Mouse (Mus musculus): ENCODE data around the gene Fto. TPM values are rescaled to one million over a fixed set of nuclear protein-coding genes. Genes with fewer than 3 reads are reported as not detected.

Fto gene
- polyA plus RNA-seq, 1 experiment from 2014 or later: 89.0 TPM

GRCm38 (mm10) chr8:91454926-91455325 is 141.6 kb downstream of the Fto start:
- Histone ChIP-seq H3K4me2 (replicated peaks; ENCODE audit: low read depth, low read length) (no peak overlapping the region), H3K9ac (replicated peaks; ENCODE audit: low read length) (no peak overlapping the region), H3K4me3 (ENCODE audit: low read length) (no peak overlapping the region), H3K27me3 (ENCODE audit: insufficient read depth, low read length) (no peaks in the 10 kb centered on the region), H3K27ac (ENCODE audit: low read length) (no peak overlapping the region), H3K9me3 (ENCODE audit: low read length) (no peaks in the 10 kb centered on the region), H3K4me1 (ENCODE audit: insufficient read depth, low read length) (no peaks in the 10 kb centered on the region), H3K36me3 (ENCODE audit: insufficient read depth, low read length) (no peaks in the 10 kb centered on the region)
- ATAC-seq (ENCODE audit: low FRiP score, low TSS enrichment): no peak
- WGBS: 96% methylated on average over 2 of the region's 2 CpGs

DNA sequence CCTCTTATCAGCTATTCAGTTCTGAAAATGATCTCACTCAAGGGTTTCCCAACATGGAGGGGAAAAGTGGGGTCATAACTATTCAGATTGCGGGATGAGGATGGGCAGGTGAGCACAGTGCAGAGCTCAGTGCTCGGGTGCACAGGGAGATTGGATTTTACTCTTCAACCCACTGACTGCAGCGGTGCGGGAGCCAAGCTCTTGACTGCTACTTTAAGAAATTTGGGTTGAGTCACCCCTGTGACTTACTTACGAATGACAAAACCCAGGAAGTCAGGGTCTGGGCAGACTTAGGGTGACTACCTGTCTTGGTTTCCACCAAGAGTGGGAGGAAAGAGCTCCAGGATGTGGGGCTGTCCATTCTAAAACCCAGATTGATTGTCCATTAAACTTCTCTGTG is 142.3 kb downstream of the Fto start:
- WGBS: 92% methylated on average over 5 of the region's 5 CpGs
- Histone ChIP-seq H3K27me3 (ENCODE audit: insufficient read depth, low read length) (no peaks in the 10 kb centered on the region), H3K4me1 (ENCODE audit: insufficient read depth, low read length) (no peaks in the 10 kb centered on the region), H3K36me3 (ENCODE audit: insufficient read depth, low read length) (no peaks in the 10 kb centered on the region), H3K9me3 (ENCODE audit: low read length) (no peaks in the 10 kb centered on the region), H3K27ac (ENCODE audit: low read length) (no peak overlapping the region), H3K4me2 (replicated peaks; ENCODE audit: low read depth, low read length) (no peak overlapping the region), H3K4me3 (ENCODE audit: low read length) (no peak overlapping the region), H3K9ac (replicated peaks; ENCODE audit: low read length) (no peak overlapping the region)
- no peak for ATAC-seq (ENCODE audit: low FRiP score, low TSS enrichment)

- no peak overlapping the region for H3K4me3 ChIP-seq (ENCODE audit: low read length)
- no peak overlapping the region for H3K9ac ChIP-seq (replicated peaks; ENCODE audit: low read length)
- no peaks in the 10 kb centered on the region for H3K27me3 ChIP-seq (ENCODE audit: insufficient read depth, low read length)
- no peaks in the 10 kb centered on the region for H3K9me3 ChIP-seq (ENCODE audit: low read length)
- 84% methylated on average over 1 of the region's 1 CpGs for WGBS
- no peak overlapping the region for H3K4me2 ChIP-seq (replicated peaks; ENCODE audit: low read depth, low read length)
- no peak for ATAC-seq (ENCODE audit: low FRiP score, low TSS enrichment)
- no peaks in the 10 kb centered on the region for H3K36me3 ChIP-seq (ENCODE audit: insufficient read depth, low read length)
- no peak overlapping the region for H3K27ac ChIP-seq (ENCODE audit: low read length)
- H3K4me1 ChIP-seq (ENCODE audit: insufficient read depth, low read length): no peaks in the 10 kb centered on the region
These were observed 144.7 kb downstream of the Fto start for GRCm38 (mm10) chr8:91458016-91458415.

- no peaks in the 10 kb centered on the region for H3K36me3 ChIP-seq (ENCODE audit: insufficient read depth, low read length)
These were observed 147.6 kb downstream of the Fto start for GRCm38 (mm10) chr8:91460965-91461364.

DNA sequence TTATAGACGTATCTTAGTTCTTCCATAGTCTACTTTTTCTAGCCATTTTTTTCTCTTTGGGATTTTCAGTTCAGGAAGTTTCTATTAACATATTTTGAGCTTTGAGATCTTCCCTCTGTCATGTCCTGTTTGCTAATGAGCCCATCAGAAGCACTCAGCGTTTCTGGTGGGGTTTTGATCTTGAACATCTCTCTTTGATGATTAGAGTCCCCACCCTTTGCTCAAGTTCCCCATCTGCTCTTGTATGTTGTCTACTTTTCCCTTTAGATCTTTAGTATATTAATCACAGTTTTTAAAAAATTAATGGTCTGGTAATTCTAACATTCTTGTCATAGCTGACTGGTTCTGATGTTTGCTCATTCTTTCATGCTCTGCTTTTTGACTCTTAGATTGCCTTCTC is 150.4 kb downstream of the Fto start:
- WGBS: 73% methylated on average over 2 of the region's 2 CpGs
- H3K4me2 ChIP-seq (replicated peaks; ENCODE audit: low read depth, low read length): no peak overlapping the region
- H3K36me3 ChIP-seq (ENCODE audit: insufficient read depth, low read length): no peaks in the 10 kb centered on the region
- no peaks in the 10 kb centered on the region for H3K9me3 ChIP-seq (ENCODE audit: low read length)
- no peaks in the 10 kb centered on the region for H3K4me1 ChIP-seq (ENCODE audit: insufficient read depth, low read length)
- H3K27me3 ChIP-seq (ENCODE audit: insufficient read depth, low read length): no peaks in the 10 kb centered on the region
- H3K4me3 ChIP-seq (ENCODE audit: low read length): no peak overlapping the region
- H3K27ac ChIP-seq (ENCODE audit: low read length): no peak overlapping the region
- ATAC-seq (ENCODE audit: low FRiP score, low TSS enrichment): no peak
- no peak overlapping the region for H3K9ac ChIP-seq (replicated peaks; ENCODE audit: low read length)

More at GRCm38 (mm10) chr8:91460965-91461364, 147.6 kb downstream of the Fto start:
- no peak overlapping the region for H3K4me3 ChIP-seq (ENCODE audit: low read length)
- no peaks in the 10 kb centered on the region for H3K4me1 ChIP-seq (ENCODE audit: insufficient read depth, low read length)
- H3K27ac ChIP-seq (ENCODE audit: low read length): no peak overlapping the region
- H3K27me3 ChIP-seq (ENCODE audit: insufficient read depth, low read length): no peaks in the 10 kb centered on the region
- H3K9me3 ChIP-seq (ENCODE audit: low read length): no peaks in the 10 kb centered on the region
- no peak overlapping the region for H3K9ac ChIP-seq (replicated peaks; ENCODE audit: low read length)
- H3K4me2 ChIP-seq (replicated peaks; ENCODE audit: low read depth, low read length): no peak overlapping the region
- 88% methylated on average over 6 of the region's 6 CpGs for WGBS
- ATAC-seq (ENCODE audit: low FRiP score, low TSS enrichment): no peak

DNA sequence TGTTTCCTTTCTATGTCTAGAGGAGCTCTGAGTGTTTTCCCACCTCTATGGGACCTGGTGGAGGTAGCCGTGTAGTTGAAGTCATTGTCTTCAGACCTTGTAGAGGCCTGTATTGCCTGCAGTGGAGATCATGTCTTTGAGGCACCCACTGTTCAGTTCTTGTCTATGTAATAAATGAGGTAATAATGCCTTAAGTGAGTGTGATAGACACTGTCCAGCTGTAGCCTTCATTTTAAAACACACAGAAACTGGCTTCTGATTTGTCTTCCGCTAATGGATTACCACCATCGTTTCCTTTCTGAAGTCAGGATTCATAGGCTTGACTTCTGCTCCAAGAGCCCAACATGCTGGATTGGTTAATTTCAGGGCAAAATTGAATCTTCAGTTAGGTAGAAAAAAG is 154.1 kb downstream of the Fto start:
- no peak overlapping the region for H3K9ac ChIP-seq (replicated peaks; ENCODE audit: low read length)
- no peak overlapping the region for H3K27ac ChIP-seq (ENCODE audit: low read length)
- H3K4me3 ChIP-seq (ENCODE audit: low read length): no peak overlapping the region
- H3K4me2 ChIP-seq (replicated peaks; ENCODE audit: low read depth, low read length): no peak overlapping the region
- no peaks in the 10 kb centered on the region for H3K9me3 ChIP-seq (ENCODE audit: low read length)
- no peaks in the 10 kb centered on the region for H3K36me3 ChIP-seq (ENCODE audit: insufficient read depth, low read length)
- no peaks in the 10 kb centered on the region for H3K27me3 ChIP-seq (ENCODE audit: insufficient read depth, low read length)
- no peaks in the 10 kb centered on the region for H3K4me1 ChIP-seq (ENCODE audit: insufficient read depth, low read length)
- WGBS: 85% methylated on average over 3 of the region's 3 CpGs
- no peak for ATAC-seq (ENCODE audit: low FRiP score, low TSS enrichment)

DNA sequence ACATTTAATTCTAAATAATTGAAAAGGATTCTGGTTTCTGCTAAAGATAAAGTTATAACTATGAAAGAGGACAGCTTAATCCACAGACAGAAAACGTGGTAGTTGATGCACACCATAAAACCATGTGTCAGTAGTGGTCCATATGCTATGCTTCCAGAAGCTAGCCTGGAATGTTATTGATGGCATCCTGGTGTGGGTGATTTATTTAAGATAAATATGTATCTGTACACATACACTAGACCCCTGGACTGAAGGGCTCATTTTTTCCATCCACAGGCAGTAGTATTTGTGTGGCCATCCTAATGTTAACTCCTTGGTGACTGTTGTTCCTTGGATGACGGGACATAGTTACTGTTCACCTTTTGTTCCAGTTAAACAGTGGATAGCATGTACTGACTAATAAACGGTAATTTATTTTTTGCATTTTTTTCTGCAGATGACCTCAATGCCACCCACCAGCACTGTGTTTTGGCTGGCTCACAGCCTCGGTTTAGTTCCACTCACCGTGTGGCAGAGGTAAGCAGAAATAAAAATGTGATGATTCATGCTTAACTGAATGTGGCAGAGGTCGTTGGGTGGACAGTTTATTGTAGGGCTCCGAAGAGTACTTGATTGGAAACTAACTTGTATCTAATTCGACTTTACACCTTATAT is 154.7 kb downstream of the Fto start:
- no peaks in the 10 kb centered on the region for H3K9me3 ChIP-seq (ENCODE audit: low read length)
- no peak overlapping the region for H3K9ac ChIP-seq (replicated peaks; ENCODE audit: low read length)
- ATAC-seq (ENCODE audit: low FRiP score, low TSS enrichment): no peak
- WGBS: 75% methylated on average over 8 of the region's 8 CpGs
- no peaks in the 10 kb centered on the region for H3K4me1 ChIP-seq (ENCODE audit: insufficient read depth, low read length)
- no peaks in the 10 kb centered on the region for H3K27me3 ChIP-seq (ENCODE audit: insufficient read depth, low read length)
- no peak overlapping the region for H3K4me3 ChIP-seq (ENCODE audit: low read length)
- no peaks in the 10 kb centered on the region for H3K36me3 ChIP-seq (ENCODE audit: insufficient read depth, low read length)
- no peak overlapping the region for H3K27ac ChIP-seq (ENCODE audit: low read length)
- no peak overlapping the region for H3K4me2 ChIP-seq (replicated peaks; ENCODE audit: low read depth, low read length)

- Histone ChIP-seq H3K4me2 (replicated peaks; ENCODE audit: low read depth, low read length) (no peak overlapping the region), H3K9me3 (ENCODE audit: low read length) (no peaks in the 10 kb centered on the region), H3K27me3 (ENCODE audit: insufficient read depth, low read length) (no peaks in the 10 kb centered on the region), H3K9ac (replicated peaks; ENCODE audit: low read length) (no peak overlapping the region), H3K36me3 (ENCODE audit: insufficient read depth, low read length) (peaks cover 5% of the 10 kb centered on the region), H3K27ac (ENCODE audit: low read length) (no peak overlapping the region), H3K4me1 (ENCODE audit: insufficient read depth, low read length) (no peaks in the 10 kb centered on the region), H3K4me3 (ENCODE audit: low read length) (no peak overlapping the region)
- no peak for ATAC-seq (ENCODE audit: low FRiP score, low TSS enrichment)
- 96% methylated on average over 8 of the region's 8 CpGs for WGBS
These were observed 156.1 kb downstream of the Fto start for GRCm38 (mm10) chr8:91469441-91469840.

GRCm38 (mm10) chr8:91474731-91475279 is 161.5 kb downstream of the Fto start:
- no peak overlapping the region for H3K9ac ChIP-seq (replicated peaks; ENCODE audit: low read length)
- no peaks in the 10 kb centered on the region for H3K27me3 ChIP-seq (ENCODE audit: insufficient read depth, low read length)
- 88% methylated on average over 6 of the region's 6 CpGs for WGBS
- no peaks in the 10 kb centered on the region for H3K9me3 ChIP-seq (ENCODE audit: low read length)
- no peak for ATAC-seq (ENCODE audit: low FRiP score, low TSS enrichment)
- no peak overlapping the region for H3K4me3 ChIP-seq (ENCODE audit: low read length)
- H3K4me1 ChIP-seq (ENCODE audit: insufficient read depth, low read length): no peaks in the 10 kb centered on the region
- H3K36me3 ChIP-seq (ENCODE audit: insufficient read depth, low read length): peaks cover 20% of the 10 kb centered on the region
- H3K27ac ChIP-seq (ENCODE audit: low read length): no peak overlapping the region
- H3K4me2 ChIP-seq (replicated peaks; ENCODE audit: low read depth, low read length): no peak overlapping the region

- WGBS: 81% methylated on average over 5 of the region's 5 CpGs
- H3K36me3 ChIP-seq (ENCODE audit: insufficient read depth, low read length): peaks cover 20% of the 10 kb centered on the region
- no peak overlapping the region for H3K4me3 ChIP-seq (ENCODE audit: low read length)
- no peaks in the 10 kb centered on the region for H3K9me3 ChIP-seq (ENCODE audit: low read length)
- ATAC-seq (ENCODE audit: low FRiP score, low TSS enrichment): no peak
- no peaks in the 10 kb centered on the region for H3K27me3 ChIP-seq (ENCODE audit: insufficient read depth, low read length)
- no peak overlapping the region for H3K9ac ChIP-seq (replicated peaks; ENCODE audit: low read length)
- H3K27ac ChIP-seq (ENCODE audit: low read length): no peak overlapping the region
- H3K4me2 ChIP-seq (replicated peaks; ENCODE audit: low read depth, low read length): no peak overlapping the region
- H3K4me1 ChIP-seq (ENCODE audit: insufficient read depth, low read length): no peaks in the 10 kb centered on the region
These were observed 163.7 kb downstream of the Fto start for GRCm38 (mm10) chr8:91476988-91477387.

Data from kidney, embryonic 16.5 days (tissue).